Mouse (Mus musculus) yolk sac, embryonic 10.5 days (tissue): Measurements from ENCODE around the gene Cox8c.

Experiments
- DNase-seq: peaks from one replicate; pipeline ENCODE4 v3.0.0-alpha.2; 2017; ENCODE audit warnings: low spot score

The Cox8c gene

DNA sequence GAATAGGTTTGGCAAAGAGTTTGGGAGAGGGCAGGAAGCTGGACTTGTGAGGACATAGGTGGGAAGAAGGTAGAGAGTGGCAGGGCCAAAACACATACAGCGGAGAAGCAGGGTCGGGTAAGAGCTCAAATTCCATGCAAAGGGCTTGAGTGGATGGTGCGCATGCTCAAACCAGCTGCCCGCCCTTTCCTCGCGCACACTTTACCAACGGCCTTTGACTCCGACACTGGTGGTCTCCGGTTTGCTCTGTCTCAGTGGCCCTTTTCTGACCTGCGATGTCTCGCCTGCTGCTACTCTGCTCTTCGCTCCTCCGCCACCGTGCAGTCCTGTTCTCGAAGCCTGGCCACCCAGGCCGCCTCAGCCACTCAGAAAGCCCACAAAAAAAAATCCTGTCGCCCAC is at the start of gene Cox8c:
Gene Cox8c, plus strand, starts transcription at position 226 of the 400 bp plus-strand sequence.
- no peak for DNase-seq

DNA sequence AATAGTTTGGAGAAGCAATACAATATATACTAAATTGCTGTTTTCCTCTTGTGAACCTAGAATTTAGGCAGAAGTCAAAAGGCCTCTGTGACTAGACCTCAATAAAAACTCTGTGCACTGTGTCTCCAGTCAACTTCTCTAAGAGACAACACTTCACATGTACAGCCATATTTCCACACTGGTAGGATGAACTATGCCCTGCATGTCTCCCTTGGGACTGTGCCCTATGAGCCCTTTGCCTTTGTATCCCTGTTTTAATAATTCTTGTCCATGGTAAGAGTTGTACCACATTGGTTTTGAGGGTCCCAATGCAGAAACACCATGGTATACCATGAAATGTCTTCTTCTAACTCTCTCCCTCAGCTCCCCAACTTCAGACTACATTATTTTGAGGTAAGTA is 38.3 kb upstream of the Cox8c start:
- DNase-seq, result no peak

DNA sequence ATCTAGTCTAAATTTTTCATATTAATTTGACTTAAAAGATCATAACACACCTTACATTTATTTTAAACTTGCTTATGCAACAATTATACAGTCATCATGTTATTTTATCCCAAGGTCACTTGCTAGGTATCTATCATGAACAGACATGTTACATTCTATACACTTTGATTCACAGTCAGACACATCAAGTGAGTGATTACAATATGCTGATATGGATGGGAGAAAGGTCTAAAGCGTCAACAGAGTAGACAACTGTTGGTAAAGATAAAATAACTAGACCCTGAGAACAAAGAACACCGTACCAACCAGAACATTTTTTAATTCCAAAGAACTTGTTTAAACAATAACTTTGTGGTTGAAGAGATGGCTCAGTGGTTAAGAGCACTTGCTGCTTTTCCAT is 29.3 kb upstream of the Cox8c start:
- DNase-seq, result no peak

GRCm38 (mm10) chr12:102870527-102870926 is 28.6 kb upstream of the Cox8c start:
- no peak for DNase-seq

DNA sequence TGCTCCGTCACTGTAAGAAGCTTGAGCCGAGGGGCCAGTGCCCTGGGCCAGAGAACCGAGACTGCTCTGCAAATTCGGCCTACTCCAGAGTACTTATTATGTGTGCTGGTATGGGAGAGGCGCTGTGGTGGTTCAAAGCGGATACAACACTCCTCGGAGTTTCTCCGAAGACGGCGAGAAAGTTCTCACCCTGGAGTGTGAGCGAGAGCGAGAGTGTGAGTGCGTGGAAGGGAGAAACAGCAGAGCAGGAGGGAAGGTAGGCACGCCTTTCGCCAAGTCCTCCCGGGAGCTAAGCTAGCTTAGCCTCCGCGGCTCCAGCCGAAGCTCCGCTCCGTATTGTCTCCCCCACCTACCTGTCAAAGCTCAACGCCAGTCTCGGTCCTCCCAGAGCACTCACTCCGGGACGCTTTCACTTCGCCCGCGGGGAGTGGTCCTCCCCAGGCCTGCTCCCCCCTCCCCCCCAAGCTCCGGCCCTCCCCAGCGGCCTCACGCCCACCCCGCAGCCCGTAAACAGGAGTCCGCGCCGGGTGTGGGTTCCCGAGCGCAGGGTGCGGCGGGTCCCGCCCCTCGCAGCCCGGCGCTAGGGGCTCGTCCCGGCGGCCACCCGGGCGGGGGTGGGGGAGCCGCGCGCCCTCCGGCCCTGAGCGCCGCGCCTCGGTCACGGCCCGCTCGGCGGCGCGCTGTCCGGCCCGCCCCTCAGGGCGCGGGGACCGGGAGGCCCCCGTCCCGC is 21.6 kb upstream of the Cox8c start:
- DNase-seq, result peak; percentile 77

- DNase-seq, result peak; percentile 95
Measured at GRCm38 (mm10) chr12:102878031-102878823, 20.9 kb upstream of the Cox8c start, which contains the start of gene Btbd7. TSS of gene Btbd7 (minus strand) at chr12:102878471.

- DNase-seq, result peak; percentile 6
Measured at GRCm38 (mm10) chr12:102878901-102879300, 20.2 kb upstream of the Cox8c start.

DNA sequence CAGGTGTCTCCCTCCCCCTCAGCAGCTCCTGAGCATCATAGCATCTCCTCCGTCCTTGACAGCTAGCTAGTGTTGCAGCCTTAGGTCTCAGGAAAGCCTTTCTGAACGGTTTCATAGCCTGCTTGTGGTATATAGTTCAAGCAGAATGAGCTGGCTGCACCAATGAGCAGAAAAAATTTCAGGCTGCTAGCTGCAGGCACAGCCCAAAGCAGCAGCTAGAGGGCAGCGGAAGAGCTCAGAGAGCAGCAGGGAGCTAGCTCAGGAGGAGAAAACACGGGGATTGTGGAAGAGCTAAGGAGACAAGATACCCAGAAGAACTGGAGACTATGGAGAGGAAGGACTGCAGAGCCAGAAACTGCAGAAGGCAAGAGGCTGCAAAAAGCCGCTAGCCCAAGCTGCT is 13.4 kb upstream of the Cox8c start:
- no peak for DNase-seq

DNA sequence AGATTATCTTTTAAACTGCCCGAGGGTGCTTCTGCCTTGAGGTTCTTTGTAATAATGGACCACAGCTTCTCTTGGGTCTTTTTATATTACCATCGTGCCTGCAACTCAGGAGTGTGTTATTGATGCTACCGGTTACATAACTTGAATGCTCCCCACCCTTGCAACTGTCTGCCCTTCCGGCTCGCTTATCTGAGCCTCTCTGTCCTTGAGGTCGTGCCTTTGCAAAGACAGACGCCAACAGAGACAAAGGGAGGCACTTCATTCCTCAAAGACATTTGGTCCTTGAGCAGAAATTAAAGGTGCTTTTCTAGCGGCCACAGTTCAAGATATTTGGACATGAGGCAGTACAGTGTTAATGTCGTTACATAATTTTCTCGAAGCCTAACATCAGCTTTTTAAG is 11.8 kb upstream of the Cox8c start:
- no peak for DNase-seq

- no peak for DNase-seq
Measured at GRCm38 (mm10) chr12:102888568-102888967, 10.5 kb upstream of the Cox8c start.

- DNase-seq, result no peak
Measured at GRCm38 (mm10) chr12:102908191-102908590, 9.1 kb downstream of the Cox8c start.

GRCm38 (mm10) chr12:102916073-102916472 is 17.0 kb downstream of the Cox8c start:
- no peak for DNase-seq

DNA sequence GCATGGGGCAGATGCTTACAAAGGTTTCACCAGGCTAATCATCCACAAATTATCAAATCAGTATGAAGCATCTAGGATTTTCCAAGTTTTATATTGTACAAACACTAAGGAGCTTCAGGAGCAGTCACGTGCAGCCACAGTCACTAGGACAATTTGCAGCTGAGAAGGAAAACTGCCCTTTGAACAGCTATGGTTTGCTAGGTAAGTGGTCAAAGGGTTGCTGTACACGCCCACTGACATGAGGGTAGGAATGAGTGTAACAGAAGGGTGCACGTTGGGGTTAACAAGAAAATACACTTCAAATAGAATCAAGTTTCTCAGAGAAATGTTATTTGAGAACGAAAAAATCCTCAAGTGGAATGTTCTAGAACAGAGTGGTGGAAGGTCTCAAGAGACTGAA is 30.6 kb downstream of the Cox8c start:
- peak; percentile 13 for DNase-seq

DNA sequence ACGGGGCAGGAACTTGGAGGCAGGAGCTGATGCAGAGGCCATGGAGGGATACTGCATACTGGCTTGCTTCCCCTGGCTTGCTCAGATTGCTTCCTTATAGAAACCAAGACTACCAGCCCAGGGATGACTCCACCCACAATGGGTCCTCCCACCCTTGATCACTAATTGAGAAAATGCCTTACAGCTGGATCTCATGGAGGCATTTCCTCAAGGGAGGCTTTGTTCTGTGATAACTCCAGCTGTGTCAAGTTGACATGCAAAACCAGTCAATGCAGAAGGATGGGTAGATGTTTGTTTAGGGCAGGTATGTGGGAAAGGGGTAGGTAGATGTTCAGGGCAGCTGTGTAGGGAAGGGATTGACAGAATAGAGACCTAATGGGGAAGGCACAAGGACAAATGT is 31.2 kb downstream of the Cox8c start:
- no peak for DNase-seq

- no peak for DNase-seq
Measured at GRCm38 (mm10) chr12:102930789-102931188, 31.7 kb downstream of the Cox8c start.

- peak; percentile 30 for DNase-seq
Measured at GRCm38 (mm10) chr12:102935892-102936291, 36.8 kb downstream of the Cox8c start.

DNA sequence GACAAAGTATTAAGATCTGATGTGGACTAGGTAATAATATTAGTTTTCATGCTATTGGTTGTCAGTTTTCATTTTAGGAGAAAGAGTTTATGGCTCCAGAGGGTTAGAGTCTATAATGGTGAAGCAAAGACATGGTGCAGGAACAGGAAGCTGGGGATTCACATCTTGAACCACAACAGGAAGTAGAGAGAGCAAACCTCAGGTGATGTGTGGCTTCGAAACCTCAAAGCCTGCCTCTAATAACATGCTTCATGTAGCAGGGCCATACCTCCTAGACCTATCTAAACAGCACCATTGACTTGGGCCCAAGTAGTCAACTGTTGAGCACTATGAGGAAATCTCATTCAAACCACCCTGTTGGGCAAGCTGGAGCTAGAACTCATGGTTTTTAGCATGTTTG is 46.5 kb downstream of the Cox8c start:
- DNase-seq, result no peak

DNA sequence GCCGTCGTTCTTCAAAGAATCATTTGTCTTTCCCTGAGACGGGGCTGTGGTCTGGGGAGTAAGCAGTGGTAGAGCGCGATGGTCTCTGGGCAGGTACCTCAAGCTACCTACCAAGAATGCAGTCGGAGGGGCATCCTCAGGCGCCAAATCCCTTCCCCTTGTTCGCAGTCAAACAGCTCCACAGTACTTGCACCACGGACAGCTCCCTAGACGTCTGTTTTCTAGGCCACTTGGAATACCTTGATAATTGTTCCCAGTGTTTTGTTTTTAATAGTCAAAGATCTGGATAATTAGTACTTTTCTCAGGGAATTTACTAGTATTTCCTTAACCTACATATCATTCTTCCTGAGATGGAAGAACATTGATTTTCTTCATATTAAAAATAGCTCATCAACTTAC is 48.7 kb downstream of the Cox8c start:
- no peak for DNase-seq

- DNase-seq, result peak; percentile 29
Measured at GRCm38 (mm10) chr12:102948778-102949394, 49.8 kb downstream of the Cox8c start, which contains the start of gene Unc79. TSS of gene Unc79 (plus strand) at chr12:102948859.

DNA sequence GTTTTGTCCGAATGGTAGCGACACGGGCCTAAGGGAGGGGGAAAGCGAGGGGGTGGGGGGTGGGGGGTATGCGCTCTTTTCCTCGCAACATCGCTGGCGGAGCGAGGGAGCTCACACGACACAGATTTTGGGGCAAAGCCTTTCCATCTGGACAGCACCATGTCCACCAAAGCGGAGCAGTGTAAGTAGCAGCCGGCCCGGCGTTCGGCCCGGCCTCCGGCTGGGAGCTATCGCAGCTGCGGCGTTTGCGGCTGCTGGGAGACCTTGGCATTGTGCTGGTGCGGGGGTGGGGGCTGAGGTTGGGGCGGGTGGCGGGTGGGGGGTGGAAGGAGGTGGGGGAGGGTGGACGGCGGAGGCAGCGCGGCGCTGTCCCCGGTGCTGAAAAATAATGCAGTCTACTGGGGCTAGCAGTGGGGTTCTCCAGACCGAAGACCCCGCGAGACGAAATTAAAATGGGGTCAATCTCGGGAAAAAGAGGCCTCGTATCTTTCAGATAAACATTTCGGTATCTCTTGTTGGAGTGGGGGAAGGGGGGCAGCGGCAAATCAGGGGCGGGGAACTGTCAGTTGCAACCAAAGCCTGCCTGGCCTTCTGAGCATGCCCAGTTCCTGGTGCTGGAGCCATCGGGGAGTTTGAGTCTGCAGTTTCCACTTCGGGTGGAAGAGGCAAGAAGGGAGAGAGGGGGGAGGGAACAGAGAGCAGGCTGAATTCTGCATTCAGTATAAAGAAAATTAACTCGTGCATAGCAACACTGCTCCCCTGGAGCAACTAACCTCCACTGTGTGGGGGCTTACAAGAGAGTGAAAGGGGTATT is 50.5 kb downstream of the Cox8c start:
- DNase-seq, result peak; percentile 52
